Mouse (Mus musculus) testis, postnatal 10 days (tissue): Measurements from ENCODE around the gene Dicer1.

ENCODE experiments used
- DNase-seq: peaks from one replicate; pipeline ENCODE4 v3.0.0; 2021; ENCODE audit warnings: low spot score

Gene Dicer1

GRCm38 (mm10) chr12:104677371-104677924 lies 74.3 kb downstream of the Dicer1 start:
- DNase-seq = no peak

GRCm38 (mm10) chr12:104676535-104677370 lies 75.0 kb downstream of the Dicer1 start:
- no peak for DNase-seq

- no peak for DNase-seq
Observed at GRCm38 (mm10) chr12:104672976-104673375, 78.8 kb downstream of the Dicer1 start.

- no peak for DNase-seq
Observed at GRCm38 (mm10) chr12:104672406-104672805, 79.3 kb downstream of the Dicer1 start.

GRCm38 (mm10) chr12:104667846-104668245 lies 83.9 kb downstream of the Dicer1 start:
- DNase-seq = no peak

- DNase-seq = no peak
Observed at GRCm38 (mm10) chr12:104665951-104666350, 85.8 kb downstream of the Dicer1 start.

GRCm38 (mm10) chr12:104665521-104665920 lies 86.2 kb downstream of the Dicer1 start:
- no peak for DNase-seq

- DNase-seq = no peak
Observed at GRCm38 (mm10) chr12:104656146-104656545, 95.6 kb downstream of the Dicer1 start.

- DNase-seq = peak; percentile 54
Observed at GRCm38 (mm10) chr12:104655006-104655405, 96.7 kb downstream of the Dicer1 start.

- DNase-seq = no peak
Observed at GRCm38 (mm10) chr12:104652021-104652420, 99.7 kb downstream of the Dicer1 start.

- no peak for DNase-seq
Observed at GRCm38 (mm10) chr12:104651269-104651668, 100.5 kb downstream of the Dicer1 start.

- no peak for DNase-seq
Observed at GRCm38 (mm10) chr12:104650510-104651260, 101.1 kb downstream of the Dicer1 start.

GRCm38 (mm10) chr12:104648366-104648765 lies 103.4 kb downstream of the Dicer1 start:
- DNase-seq = no peak

GRCm38 (mm10) chr12:104642337-104642736 lies 109.4 kb downstream of the Dicer1 start:
- peak; percentile 62 for DNase-seq

GRCm38 (mm10) chr12:104640934-104641333 lies 110.8 kb downstream of the Dicer1 start:
- DNase-seq = no peak

- no peak for DNase-seq
Observed at GRCm38 (mm10) chr12:104638156-104638555, 113.6 kb downstream of the Dicer1 start.
